Mouse (Mus musculus): Measurements from ENCODE around the gene Galnt17. TPM values are rescaled to one million over a fixed set of nuclear protein-coding genes. Genes with fewer than 3 reads are reported as not detected.
A peak's percentile ranks its signal among the peaks of the same experiment; 100 is the strongest.

Galnt17 gene
- total and polyA plus RNA-seq, 3 experiments: 2.0 to 4.6 (median 3.8) TPM

GRCm38 (mm10) chr5:130858148-130858547, 450.1 kb downstream of the Galnt17 start:
- no peak for DNase-seq
- TF ChIP-seq CTCF (IDR thresholded peaks at IDR 0.05) (peak; percentile 69), EP300 (IDR thresholded peaks at IDR 0.05; ENCODE audit: insufficient read depth, low read depth, low read length) (no peak)
- Histone ChIP-seq H3K27me3 (ENCODE audit: control insufficient read depth, insufficient read depth, low read length) (no peaks in the 10 kb centered on the region), H3K79me2 (replicated peaks; ENCODE audit: control insufficient read depth, insufficient read depth, low read length) (no peaks in the 10 kb centered on the region), H3K27ac (no peak overlapping the region), H3K36me3 (ENCODE audit: control insufficient read depth, insufficient read depth, low read length) (no peaks in the 10 kb centered on the region), H3K4me1 (ENCODE audit: control insufficient read depth, insufficient read depth, low read length) (no peaks in the 10 kb centered on the region), H3K4me3 (no peak overlapping the region), H3K9ac (ENCODE audit: low read depth, low read length) (no peak overlapping the region)
- 24% methylated on average over 8 of the region's 8 CpGs for WGBS
- intact Hi-C loops (cut with DNase I): loop anchor here (10.0 kb wide), 1 partner anchor 453 kb away; no protein-coding TSS in a partner anchor

- no peaks in the 10 kb centered on the region for H3K79me2 ChIP-seq (replicated peaks; ENCODE audit: control insufficient read depth, insufficient read depth, low read length)
- H3K4me1 ChIP-seq (ENCODE audit: control insufficient read depth, insufficient read depth, low read length): no peaks in the 10 kb centered on the region
- TF ChIP-seq CTCF (IDR thresholded peaks at IDR 0.05) (no peak), POLR2A (IDR thresholded peaks at IDR 0.05; ENCODE audit: insufficient read depth, low read depth, low read length) (no peak), EP300 (IDR thresholded peaks at IDR 0.05; ENCODE audit: insufficient read depth, low read depth, low read length) (no peak)
- H3K27ac ChIP-seq: no peak overlapping the region
- intact Hi-C loops (cut with DNase I): loop anchor here (10.0 kb wide), 1 partner anchor 450 kb away; no protein-coding TSS in a partner anchor
- no peaks in the 10 kb centered on the region for H3K27me3 ChIP-seq (ENCODE audit: control insufficient read depth, insufficient read depth, low read length)
- H3K9ac ChIP-seq (ENCODE audit: low read depth, low read length): no peak overlapping the region
- 72% methylated on average over 7 of the region's 7 CpGs for WGBS
- no peak for DNase-seq
- no peaks in the 10 kb centered on the region for H3K36me3 ChIP-seq (ENCODE audit: control insufficient read depth, insufficient read depth, low read length)
- no peak overlapping the region for H3K4me3 ChIP-seq
Observed at GRCm38 (mm10) chr5:130854430-130854829, 453.9 kb downstream of the Galnt17 start.

GRCm38 (mm10) chr5:130853371-130853770, 454.9 kb downstream of the Galnt17 start:
- intact Hi-C loops (cut with DNase I): loop anchor here (1.0 to 10.0 kb wide), 2 partner anchors 449 to 577 kb away; no protein-coding TSS in a partner anchor
- Histone ChIP-seq H3K79me2 (replicated peaks; ENCODE audit: control insufficient read depth, insufficient read depth, low read length) (no peaks in the 10 kb centered on the region), H3K4me1 (ENCODE audit: control insufficient read depth, insufficient read depth, low read length) (no peaks in the 10 kb centered on the region), H3K27ac (no peak overlapping the region), H3K9ac (ENCODE audit: low read depth, low read length) (no peak overlapping the region), H3K27me3 (ENCODE audit: control insufficient read depth, insufficient read depth, low read length) (no peaks in the 10 kb centered on the region), H3K4me3 (no peak overlapping the region), H3K36me3 (ENCODE audit: control insufficient read depth, insufficient read depth, low read length) (no peaks in the 10 kb centered on the region)
- WGBS: under 1% methylated on average over 10 of the region's 10 CpGs
- peak; percentile 78 to 89 for DNase-seq
- peak; percentile 47; the same call in 1 of the 2 replicates for TF ChIP-seq EP300 (IDR thresholded peaks at IDR 0.05; ENCODE audit: insufficient read depth, low read depth, low read length)
- peak; percentile 99 for TF ChIP-seq CTCF (IDR thresholded peaks at IDR 0.05)
- no peak for TF ChIP-seq POLR2A (IDR thresholded peaks at IDR 0.05; ENCODE audit: insufficient read depth, low read depth, low read length)

- H3K27ac ChIP-seq: no peak overlapping the region
- no peaks in the 10 kb centered on the region for H3K79me2 ChIP-seq (replicated peaks; ENCODE audit: control insufficient read depth, insufficient read depth, low read length)
- H3K4me3 ChIP-seq: no peak overlapping the region
- DNase-seq: no peak
- no peak overlapping the region for H3K9ac ChIP-seq (ENCODE audit: low read depth, low read length)
- 12% methylated on average over 11 of the region's 11 CpGs for WGBS
- no peaks in the 10 kb centered on the region for H3K36me3 ChIP-seq (ENCODE audit: control insufficient read depth, insufficient read depth, low read length)
- TF ChIP-seq EP300 (IDR thresholded peaks at IDR 0.05; ENCODE audit: insufficient read depth, low read depth, low read length): no peak
- no peaks in the 10 kb centered on the region for H3K27me3 ChIP-seq (ENCODE audit: control insufficient read depth, insufficient read depth, low read length)
- no peaks in the 10 kb centered on the region for H3K4me1 ChIP-seq (ENCODE audit: control insufficient read depth, insufficient read depth, low read length)
- intact Hi-C loops (cut with DNase I): loop anchor here (10.0 kb wide), 1 partner anchor 447 kb away; no protein-coding TSS in a partner anchor
Observed at GRCm38 (mm10) chr5:130852182-130852581, 456.1 kb downstream of the Galnt17 start.

GRCm38 (mm10) chr5:130849610-130850009, 458.7 kb downstream of the Galnt17 start:
- Histone ChIP-seq H3K27me3 (ENCODE audit: control insufficient read depth, insufficient read depth, low read length) (no peaks in the 10 kb centered on the region), H3K4me1 (ENCODE audit: control insufficient read depth, insufficient read depth, low read length) (no peaks in the 10 kb centered on the region), H3K4me3 (no peak overlapping the region), H3K79me2 (replicated peaks; ENCODE audit: control insufficient read depth, insufficient read depth, low read length) (no peaks in the 10 kb centered on the region), H3K9ac (ENCODE audit: low read depth, low read length) (no peak overlapping the region), H3K36me3 (ENCODE audit: control insufficient read depth, insufficient read depth, low read length) (no peaks in the 10 kb centered on the region), H3K27ac (no peak overlapping the region)
- intact Hi-C loops (cut with DNase I): loop anchor here (10.0 kb wide), 1 partner anchor 445 kb away; no protein-coding TSS in a partner anchor
- DNase-seq: no peak
- no peak for TF ChIP-seq EP300 (IDR thresholded peaks at IDR 0.05; ENCODE audit: insufficient read depth, low read depth, low read length)
- TF ChIP-seq CTCF (IDR thresholded peaks at IDR 0.05): no peak
- no peak for TF ChIP-seq POLR2A (IDR thresholded peaks at IDR 0.05; ENCODE audit: insufficient read depth, low read depth, low read length)
- WGBS: 54% methylated on average over 4 of the region's 4 CpGs

GRCm38 (mm10) chr5:130848562-130848961, 459.7 kb downstream of the Galnt17 start:
- Histone ChIP-seq H3K79me2 (replicated peaks; ENCODE audit: control insufficient read depth, insufficient read depth, low read length) (no peaks in the 10 kb centered on the region), H3K36me3 (ENCODE audit: control insufficient read depth, insufficient read depth, low read length) (no peaks in the 10 kb centered on the region), H3K4me3 (no peak overlapping the region), H3K9ac (ENCODE audit: low read depth, low read length) (no peak overlapping the region), H3K27ac (no peak overlapping the region), H3K27me3 (ENCODE audit: control insufficient read depth, insufficient read depth, low read length) (no peaks in the 10 kb centered on the region), H3K4me1 (ENCODE audit: control insufficient read depth, insufficient read depth, low read length) (no peaks in the 10 kb centered on the region)
- WGBS: 80% methylated on average over 6 of the region's 6 CpGs
- intact Hi-C loops (cut with DNase I): no loop called here
- TF ChIP-seq POLR2A (IDR thresholded peaks at IDR 0.05; ENCODE audit: insufficient read depth, low read depth, low read length) (no peak), EP300 (IDR thresholded peaks at IDR 0.05; ENCODE audit: insufficient read depth, low read depth, low read length) (no peak), CTCF (IDR thresholded peaks at IDR 0.05) (no peak)
- DNase-seq: no peak
